Mouse (Mus musculus) limb, embryonic 15.5 days (tissue): ENCODE measurements around the gene Rad54l. TPM values are rescaled to one million over a fixed set of nuclear protein-coding genes. Genes with fewer than 3 reads are reported as not detected.

Experiments used
- ATAC-seq: fragments of 200-750 bp; cut with Nextera tagmentation; 2 replicates; pipeline ENCODE4 v1.8.0; 2017; ENCODE audit warnings: low read depth, moderate TSS enrichment; ENCODE audit not compliant: insufficient number of reproducible peaks, low FRiP score, low TSS enrichment
- H3K27ac ChIP-seq: fragments of 300-500 bp; sonication (generic); 2 replicates; pipeline ENCODE4 v1.5.1; 2015; ENCODE audit warnings: moderate library complexity, mild to moderate bottlenecking, inconsistent platforms
- H3K27me3 ChIP-seq: fragments of 300-500 bp; sonication (generic); 2 replicates; pipeline ENCODE4 v1.6.1; 2015; ENCODE audit warnings: inconsistent platforms
- H3K36me3 ChIP-seq: fragments of 300-500 bp; sonication (generic); 2 replicates; pipeline ENCODE4 v1.6.1; 2015; ENCODE audit warnings: inconsistent platforms
- H3K4me1 ChIP-seq: fragments of 300-500 bp; sonication (generic); 2 replicates; pipeline ENCODE4 v1.6.1; 2015; ENCODE audit warnings: inconsistent platforms
- H3K4me2 ChIP-seq: fragments of 300-500 bp; sonication (generic); 2 replicates; pipeline ENCODE4 v1.6.1; 2015; ENCODE audit warnings: mild to moderate bottlenecking, inconsistent platforms
- H3K4me3 ChIP-seq: fragments of 300-500 bp; sonication (generic); 2 replicates; pipeline ENCODE4 v1.5.1; 2015; ENCODE audit warnings: mild to moderate bottlenecking, inconsistent platforms
- H3K9ac ChIP-seq: fragments of 300-500 bp; sonication (generic); 2 replicates; pipeline ENCODE4 v1.6.1; 2015; ENCODE audit warnings: inconsistent platforms
- H3K9me3 ChIP-seq: fragments of 300-500 bp; sonication (generic); 2 replicates; pipeline ENCODE4 v1.6.1; 2016; ENCODE audit warnings: inconsistent platforms
- WGBS: fragments of 180-500 bp; shearing (Covaris S2); methylation state at CpG from one replicate; pipeline ENCODE4 v1.1.7; 2015; 5-methylcytosine and 5-hydroxymethylcytosine counted together
- polyA plus RNA-seq: library from polyadenylated mRNA; unstranded; fragments of >200 nt; fragmentation: Nextera tagmentation; extraction: Ambion mirVana; gene quantifications from 2 replicates; pipeline ENCODE4 v1.2.1, GENCODE M21; 2015

The Rad54l gene
- polyA plus RNA-seq, 1 experiment from 2014 or later = 23.1 TPM

DNA sequence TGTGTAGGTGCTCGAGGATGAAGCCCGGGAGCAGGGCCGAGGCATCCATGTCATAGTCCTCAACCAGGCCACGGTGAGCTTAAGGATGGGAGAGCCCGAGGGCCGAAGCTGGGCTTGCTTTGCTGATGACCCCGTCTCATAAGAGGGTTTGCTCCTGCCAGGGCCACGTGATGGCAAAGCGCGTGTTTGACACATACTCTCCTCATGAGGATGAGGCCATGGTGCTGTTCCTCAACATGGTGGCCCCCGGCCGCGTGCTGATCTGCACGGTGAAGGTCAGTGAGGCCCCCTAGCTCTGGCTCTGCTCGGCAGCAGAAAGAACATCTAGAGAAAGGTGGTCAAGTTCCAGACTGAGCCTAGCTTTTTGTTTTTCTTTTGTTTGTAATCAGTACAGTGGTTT lies 29.2 kb upstream of the Rad54l start:
- no peak for ATAC-seq
- Histone ChIP-seq H3K4me2 (no peak overlapping the region), H3K4me1 (peaks cover 21% of the 10 kb centered on the region), H3K9ac (no peak overlapping the region), H3K27ac (no peak overlapping the region), H3K36me3 (peaks cover 61% of the 10 kb centered on the region), H3K27me3 (no peaks in the 10 kb centered on the region), H3K9me3 (no peaks in the 10 kb centered on the region), H3K4me3 (no peak overlapping the region)
- WGBS = 94% methylated on average over 15 of the region's 15 CpGs

DNA sequence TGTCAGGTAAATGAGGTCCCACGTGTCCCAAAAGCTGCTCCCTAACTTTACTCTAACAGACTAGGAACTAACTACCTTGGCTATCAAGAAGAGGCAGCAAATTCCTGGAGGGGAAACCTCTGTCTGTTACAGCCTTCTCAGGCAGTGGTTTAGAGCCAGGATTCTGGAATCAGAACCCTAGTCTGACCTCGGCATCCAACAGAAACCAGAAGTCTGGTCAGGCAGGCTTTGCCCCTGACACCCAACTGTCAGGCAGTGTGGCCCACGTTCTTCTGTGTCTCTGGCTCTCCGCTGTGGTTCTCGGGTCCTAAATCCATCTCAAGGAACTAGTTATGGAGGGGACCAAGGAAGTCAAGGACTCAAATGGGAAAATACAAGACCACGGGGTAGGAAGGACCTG lies 27.7 kb upstream of the Rad54l start, which contains the start of gene Lurap1:
Gene Lurap1 (minus strand): TSS at position 101 of the 400 bp plus-strand sequence.
- WGBS = 66% methylated on average over 6 of the region's 6 CpGs
- H3K4me1 ChIP-seq = peaks cover 21% of the 10 kb centered on the region
- ATAC-seq = no peak
- H3K36me3 ChIP-seq = peaks cover 46% of the 10 kb centered on the region
- peak within 1 kb of the TSS; percentile 93 for H3K27ac ChIP-seq
- peak within 1 kb of the TSS; percentile 92 for H3K9ac ChIP-seq
- H3K27me3 ChIP-seq = no peaks in the 10 kb centered on the region
- H3K4me2 ChIP-seq = peak within 1 kb of the TSS; percentile 67
- no peaks in the 10 kb centered on the region for H3K9me3 ChIP-seq
- peak within 1 kb of the TSS; percentile 65 for H3K4me3 ChIP-seq

DNA sequence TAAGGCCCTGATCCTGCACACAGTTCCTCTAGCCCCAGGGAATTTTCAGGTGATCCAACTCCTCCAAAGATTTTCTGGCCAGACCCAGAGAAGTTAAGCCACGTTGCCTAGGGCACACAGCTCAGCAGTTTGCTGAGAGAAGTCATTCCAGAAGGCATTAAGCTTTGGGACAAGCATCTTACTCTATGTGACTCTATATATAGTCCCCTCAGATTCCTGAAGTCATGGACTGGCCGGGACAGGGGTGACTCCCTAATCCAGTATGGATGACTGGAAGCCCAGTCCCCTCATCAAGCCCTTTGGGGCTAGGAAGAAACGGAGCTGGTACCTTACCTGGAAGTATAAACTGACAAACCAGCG lies 27.4 kb upstream of the Rad54l start:
- Histone ChIP-seq H3K36me3 (peaks cover 42% of the 10 kb centered on the region), H3K9ac (peak overlapping the region; percentile 92), H3K27ac (peak overlapping the region; percentile 93), H3K27me3 (no peaks in the 10 kb centered on the region), H3K4me3 (peak overlapping the region; percentile 65), H3K4me2 (peak overlapping the region; percentile 67), H3K9me3 (no peaks in the 10 kb centered on the region), H3K4me1 (peaks cover 21% of the 10 kb centered on the region)
- no peak for ATAC-seq
- WGBS = 19% methylated on average over 4 of the region's 4 CpGs

DNA sequence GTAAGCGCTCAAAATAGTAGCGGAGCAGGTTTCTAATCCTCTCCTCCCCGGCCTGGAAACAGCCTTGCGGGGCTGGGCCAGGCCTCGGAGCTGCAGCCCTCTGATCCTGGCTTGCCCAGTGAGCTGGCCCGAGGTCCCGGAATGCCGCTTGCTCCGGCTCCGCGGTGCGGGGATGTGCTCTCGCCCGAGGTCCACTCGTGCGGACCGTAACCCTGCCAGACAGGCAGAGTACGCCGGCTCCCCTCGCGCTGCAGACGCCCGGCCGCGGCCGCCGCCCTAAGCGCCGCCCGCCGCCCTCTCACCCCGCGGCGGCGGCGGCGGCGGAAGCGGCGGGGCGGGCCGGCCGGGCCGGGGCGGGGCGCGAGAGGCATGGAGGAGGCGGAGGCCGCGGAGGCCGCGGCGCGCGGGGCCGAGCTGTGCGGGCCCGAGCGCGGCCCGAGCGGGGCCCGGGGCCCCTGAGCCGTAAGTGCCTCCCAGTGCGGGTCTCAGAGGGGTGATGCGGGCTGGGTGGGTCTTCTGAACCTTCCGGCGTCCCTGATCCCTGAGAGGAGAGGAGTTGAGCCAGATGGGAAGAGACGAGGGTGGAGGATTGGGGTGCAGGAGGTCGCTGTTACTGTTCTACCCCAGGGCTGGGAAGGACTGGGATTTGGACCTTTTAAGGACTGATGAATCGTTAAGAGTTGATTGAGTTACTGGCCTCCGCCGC lies 26.8 kb upstream of the Rad54l start:
- peak overlapping the region; percentile 93 for H3K27ac ChIP-seq
- under 1% methylated on average over 65 of the region's 73 CpGs for WGBS
- peak; percentile 84 for ATAC-seq
- H3K4me2 ChIP-seq = peak overlapping the region; percentile 67
- peak overlapping the region; percentile 65 for H3K4me3 ChIP-seq
- peaks cover 21% of the 10 kb centered on the region for H3K4me1 ChIP-seq
- no peaks in the 10 kb centered on the region for H3K27me3 ChIP-seq
- peak overlapping the region; percentile 92 for H3K9ac ChIP-seq
- no peaks in the 10 kb centered on the region for H3K9me3 ChIP-seq
- H3K36me3 ChIP-seq = peaks cover 37% of the 10 kb centered on the region

DNA sequence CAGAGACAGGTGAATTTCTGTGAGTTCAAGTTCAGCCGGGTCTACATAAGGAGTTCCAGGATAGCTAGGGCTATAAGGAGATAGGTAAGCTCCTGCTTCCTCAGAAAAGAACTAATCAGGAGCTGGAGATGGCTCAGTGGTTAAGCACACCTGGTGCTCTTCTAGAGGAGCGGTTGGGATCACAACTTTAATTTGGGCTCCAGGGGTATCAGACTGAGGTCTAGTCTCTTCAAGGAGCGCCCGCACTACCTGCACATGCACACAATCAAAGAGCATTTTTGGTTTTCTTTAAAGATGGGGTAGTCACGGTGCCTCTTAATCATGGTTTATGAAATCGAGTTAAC lies 26.3 kb upstream of the Rad54l start:
- peak overlapping the region; percentile 65 for H3K4me3 ChIP-seq

DNA sequence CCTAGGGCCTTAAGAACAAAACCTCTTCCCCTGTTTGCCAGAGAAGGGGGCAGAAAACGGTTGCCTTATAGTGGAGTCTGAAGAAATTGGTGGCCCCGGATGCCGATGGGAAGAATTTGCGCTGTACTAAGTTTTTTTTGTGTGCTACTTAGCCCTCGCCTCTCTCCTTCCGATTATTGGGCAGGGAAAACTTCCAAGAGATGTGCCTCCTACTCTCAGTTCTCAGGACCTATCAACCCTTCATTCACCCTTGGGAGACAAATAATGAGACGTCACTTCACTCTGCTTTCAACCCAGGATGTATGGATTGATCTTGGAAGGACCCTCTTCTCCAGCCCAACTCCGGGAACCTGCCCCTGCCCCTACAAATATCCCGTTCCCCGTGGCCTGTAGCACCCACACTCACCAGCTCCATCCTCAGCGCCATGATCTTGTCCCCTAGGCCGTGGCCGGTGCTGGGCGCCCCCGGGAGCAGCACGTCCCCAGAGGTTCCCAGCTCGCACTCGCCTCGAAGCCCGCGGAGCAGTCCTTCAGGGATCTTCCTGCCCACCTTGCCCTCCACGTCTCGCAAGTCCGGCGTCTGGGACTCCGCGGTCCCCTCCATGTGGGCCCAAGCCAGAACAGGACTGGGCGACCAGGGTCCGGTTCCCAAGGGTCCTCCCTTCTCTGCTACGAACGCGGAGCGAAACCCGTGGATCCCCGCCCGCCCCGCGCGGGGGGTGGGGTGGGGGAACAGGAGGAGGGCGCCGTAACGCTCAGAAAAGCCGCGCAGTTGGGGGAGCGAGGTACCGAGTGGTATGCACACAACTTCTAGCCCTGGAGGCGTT lies 20.6 kb upstream of the Rad54l start:
- peak overlapping the region; percentile 79 for H3K9ac ChIP-seq
- ATAC-seq = peak; percentile 35; the same call in 1 of the 2 replicates
- no peaks in the 10 kb centered on the region for H3K36me3 ChIP-seq
- no peaks in the 10 kb centered on the region for H3K9me3 ChIP-seq
- peak overlapping the region; percentile 91 for H3K4me2 ChIP-seq
- peak overlapping the region; percentile 71 for H3K4me3 ChIP-seq
- WGBS = 1% methylated on average over 46 of the region's 47 CpGs
- no peaks in the 10 kb centered on the region for H3K27me3 ChIP-seq
- no peak overlapping the region; the same call in 1 of the 2 replicates for H3K27ac ChIP-seq
- peaks cover 16% of the 10 kb centered on the region for H3K4me1 ChIP-seq

More for the DNA sequence above, 26.3 kb upstream of the Rad54l start:
- Histone ChIP-seq H3K27ac (peak overlapping the region; percentile 93), H3K4me2 (peak overlapping the region; percentile 67), H3K9me3 (no peaks in the 10 kb centered on the region), H3K9ac (peak overlapping the region; percentile 92), H3K27me3 (no peaks in the 10 kb centered on the region), H3K36me3 (peaks cover 31% of the 10 kb centered on the region), H3K4me1 (peaks cover 23% of the 10 kb centered on the region)
- ATAC-seq = no peak
- WGBS = 26% methylated on average over 6 of the region's 6 CpGs

DNA sequence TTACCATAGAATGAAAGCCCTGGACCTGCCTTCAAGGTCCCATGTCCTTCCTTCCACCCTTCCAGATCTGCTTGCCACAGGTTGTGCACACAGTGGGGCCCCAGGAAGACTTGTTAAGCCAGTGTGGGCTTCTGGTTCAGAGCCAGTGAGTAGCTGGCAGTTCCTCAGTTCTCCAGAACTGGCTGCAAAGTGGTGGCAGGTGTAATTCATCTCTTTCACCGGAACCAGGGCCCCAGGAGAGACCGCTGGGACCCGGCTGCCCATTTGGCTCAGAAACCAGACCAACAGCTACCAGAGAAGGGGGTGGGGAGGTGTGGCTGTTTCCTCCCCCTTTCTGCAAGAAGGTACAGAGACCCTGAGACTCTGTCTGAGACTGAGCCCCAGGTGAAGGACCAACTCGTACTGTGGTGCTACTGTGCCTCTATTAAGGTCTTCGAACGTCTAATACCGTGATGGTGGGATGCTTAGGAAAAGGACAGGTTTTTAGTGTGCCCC lies 19.9 kb upstream of the Rad54l start:
- H3K4me2 ChIP-seq = peak overlapping the region; percentile 91
- WGBS = 3% methylated on average over 7 of the region's 7 CpGs
- H3K9me3 ChIP-seq = no peaks in the 10 kb centered on the region
- no peaks in the 10 kb centered on the region for H3K27me3 ChIP-seq
- no peak for ATAC-seq
- no peak overlapping the region for H3K27ac ChIP-seq
- H3K9ac ChIP-seq = 0 out of 2 replicates have a peak overlapping the region, but pooled peaks have one; percentile 14
- H3K4me1 ChIP-seq = peaks cover 16% of the 10 kb centered on the region
- peak overlapping the region; percentile 71 for H3K4me3 ChIP-seq
- H3K36me3 ChIP-seq = no peaks in the 10 kb centered on the region

DNA sequence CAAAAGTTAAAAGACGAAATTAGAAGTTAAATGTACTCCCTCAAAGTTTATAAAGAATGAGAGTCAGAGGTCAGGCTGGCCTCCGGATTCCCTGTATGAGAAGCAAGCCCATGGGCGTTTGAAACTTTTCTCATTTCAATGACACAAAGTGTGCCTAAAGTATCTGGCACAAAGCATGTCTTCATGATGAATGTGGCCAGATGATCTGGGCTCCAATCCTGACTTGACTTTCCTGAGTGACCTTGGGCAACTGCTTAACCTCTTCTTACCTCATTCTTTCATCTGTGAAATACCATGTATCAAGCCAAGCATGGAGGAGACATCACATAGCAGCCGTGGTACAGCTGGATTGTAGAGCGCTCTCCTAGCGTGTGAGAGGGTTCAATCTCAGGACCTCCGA lies 18.8 kb upstream of the Rad54l start:
- no peaks in the 10 kb centered on the region for H3K9me3 ChIP-seq
- 0 out of 2 replicates have a peak, but pooled peaks cover 1% of the 10 kb centered on the region for H3K36me3 ChIP-seq
- H3K4me3 ChIP-seq = no peak overlapping the region
- peaks cover 16% of the 10 kb centered on the region for H3K4me1 ChIP-seq
- H3K9ac ChIP-seq = no peak overlapping the region
- no peak overlapping the region for H3K27ac ChIP-seq
- H3K27me3 ChIP-seq = no peaks in the 10 kb centered on the region
- ATAC-seq = no peak
- WGBS = 86% methylated on average over 7 of the region's 7 CpGs
- no peak overlapping the region for H3K4me2 ChIP-seq

DNA sequence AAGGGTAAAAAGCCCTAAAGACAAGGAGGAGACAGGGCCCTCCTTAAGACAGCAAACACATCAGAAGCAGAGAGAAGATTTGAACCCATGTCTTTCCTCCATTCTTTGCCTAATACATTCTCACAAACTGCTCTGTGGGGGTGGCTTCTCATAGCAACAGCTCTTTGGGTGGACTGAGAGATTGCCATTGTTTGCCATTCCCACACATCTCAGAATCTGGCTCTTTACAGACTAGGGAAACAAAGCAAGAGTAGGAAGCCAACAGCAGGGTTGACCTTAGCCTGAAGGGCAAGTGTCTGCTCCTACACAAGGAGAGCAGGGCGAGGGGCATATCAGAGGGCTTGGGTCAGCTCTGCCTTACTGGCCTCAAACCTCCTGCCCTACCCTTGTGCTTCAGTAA lies 18.2 kb upstream of the Rad54l start:
- Histone ChIP-seq H3K27me3 (no peaks in the 10 kb centered on the region), H3K9me3 (no peaks in the 10 kb centered on the region), H3K36me3 (0 out of 2 replicates have a peak, but pooled peaks cover 4% of the 10 kb centered on the region), H3K4me1 (peaks cover 16% of the 10 kb centered on the region), H3K9ac (no peak overlapping the region), H3K27ac (no peak overlapping the region), H3K4me2 (no peak overlapping the region), H3K4me3 (no peak overlapping the region)
- no peak for ATAC-seq
- 82% methylated on average over 1 of the region's 1 CpGs for WGBS

DNA sequence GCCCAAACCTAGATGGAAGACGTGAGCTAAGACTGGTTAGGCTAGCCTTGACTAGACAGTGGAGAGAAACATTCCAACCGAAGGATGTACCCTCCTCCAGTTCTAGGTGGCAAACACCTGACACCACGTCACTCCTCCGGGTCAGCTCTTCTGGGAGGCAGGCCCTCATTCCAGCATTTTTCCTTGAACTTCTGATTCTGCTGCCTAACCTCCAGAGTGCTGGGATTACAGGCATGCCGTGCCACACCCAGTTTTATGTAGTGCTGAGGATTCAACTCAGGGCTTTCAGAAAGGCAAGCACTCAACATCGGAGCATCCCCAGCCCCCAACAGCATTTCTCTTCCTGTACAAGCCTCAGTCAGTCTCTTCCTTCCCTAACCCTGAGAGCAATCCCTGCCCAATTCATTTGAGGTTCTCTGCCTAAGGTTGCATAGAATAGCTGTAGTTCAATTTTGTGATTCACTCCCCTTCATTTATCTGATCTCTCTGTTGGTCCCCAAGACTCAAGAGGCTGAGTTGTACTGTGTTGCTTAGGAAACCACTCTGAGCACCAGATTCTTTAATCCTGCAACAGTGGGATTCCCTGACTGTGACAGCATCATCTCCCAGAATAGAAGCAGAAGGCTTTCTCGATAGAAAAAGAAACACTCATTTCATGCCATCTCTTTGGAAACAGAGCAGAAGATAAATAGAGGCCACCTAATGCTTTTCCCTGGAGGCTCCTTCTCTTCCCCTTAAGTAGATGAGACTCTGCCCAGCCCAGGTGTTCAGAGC lies 17.5 kb upstream of the Rad54l start:
- H3K9ac ChIP-seq = no peak overlapping the region
- H3K4me1 ChIP-seq = peaks cover 16% of the 10 kb centered on the region
- H3K9me3 ChIP-seq = no peaks in the 10 kb centered on the region
- H3K4me3 ChIP-seq = no peak overlapping the region
- 84% methylated on average over 7 of the region's 7 CpGs for WGBS
- no peak for ATAC-seq
- no peak overlapping the region for H3K4me2 ChIP-seq
- no peak overlapping the region for H3K27ac ChIP-seq
- H3K27me3 ChIP-seq = no peaks in the 10 kb centered on the region
- H3K36me3 ChIP-seq = peaks cover 8% of the 10 kb centered on the region; the same call in 1 of the 2 replicates

DNA sequence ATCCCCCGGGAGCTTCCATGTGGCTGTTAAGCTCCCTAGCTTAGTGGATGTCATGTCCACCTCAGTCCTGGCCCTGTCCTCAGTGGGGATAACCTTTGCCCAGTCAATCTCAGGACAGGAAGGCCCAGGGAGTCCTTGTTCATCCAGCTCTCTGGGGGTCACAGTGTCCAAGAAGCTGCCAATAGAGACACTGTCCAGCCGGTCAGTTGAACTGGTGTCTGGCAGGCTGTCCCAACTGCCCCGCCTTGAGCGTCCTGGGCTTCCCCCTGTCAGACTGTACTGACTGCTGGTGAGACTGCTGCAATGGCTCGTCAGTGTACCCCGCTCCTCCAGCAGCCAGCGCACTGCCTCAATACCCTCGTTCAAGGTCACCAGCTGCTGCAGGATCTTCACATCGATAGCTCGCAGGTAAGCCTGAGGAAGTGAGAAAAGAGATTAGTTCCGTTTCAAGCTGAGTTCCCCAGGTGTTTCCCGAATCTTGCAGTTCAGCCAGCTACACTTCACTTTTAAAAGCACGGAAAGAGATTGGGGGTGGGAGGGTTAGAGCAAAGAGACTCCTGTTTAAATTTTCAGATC lies 14.0 kb upstream of the Rad54l start:
- no peak overlapping the region for H3K4me3 ChIP-seq
- peaks cover 8% of the 10 kb centered on the region; the same call in 1 of the 2 replicates for H3K36me3 ChIP-seq
- ATAC-seq = no peak
- H3K9ac ChIP-seq = no peak overlapping the region
- no peak overlapping the region for H3K4me2 ChIP-seq
- H3K27me3 ChIP-seq = no peaks in the 10 kb centered on the region
- WGBS = 54% methylated on average over 13 of the region's 13 CpGs
- no peak overlapping the region for H3K27ac ChIP-seq
- H3K4me1 ChIP-seq = no peaks in the 10 kb centered on the region
- no peaks in the 10 kb centered on the region for H3K9me3 ChIP-seq
